Mouse (Mus musculus) central nervous system, embryonic 11.5 days (tissue): ENCODE results near the gene Cep295nl. TPM values are rescaled to one million over a fixed set of nuclear protein-coding genes. Genes with fewer than 3 reads are reported as not detected.

Source experiments
- polyA plus RNA-seq: library from polyadenylated mRNA; depleted of rRNA; stranded (reverse); fragments of >200 nt; gene quantifications from 2 replicates; pipeline ENCODE4 v1.2.3, GENCODE M21; 2012; rRNA removed

The Cep295nl gene
- 0.41 and 0.77 TPM in 2 replicates for polyA plus RNA-seq

GRCm38 (mm10) chr11:118342400-118342981 lies at the start of gene Cep295nl:
Gene Cep295nl, minus strand, starts transcription at chr11:118342500.

GRCm38 (mm10) chr11:118355640-118356039 lies 13.3 kb upstream of the Cep295nl start, which contains the start of gene Timp2:
Gene Timp2, minus strand, starts transcription at chr11:118355740.

GRCm38 (mm10) chr11:118289999-118290889 lies 52.1 kb downstream of the Cep295nl start, which contains the start of gene Usp36:
Gene Usp36, minus strand, starts transcription at chr11:118290244.

Other genes with a start within 250 kb of the Cep295nl start
- 0.05 TPM in 2 replicates for gene Dnah17, start 211.9 kb downstream of the Cep295nl start, polyA plus RNA-seq
- gene Cyth1, start 93.9 kb downstream of the Cep295nl start, polyA plus RNA-seq, result 22.7 and 23.1 TPM in 2 replicates
- 18.2 and 19.4 TPM in 2 replicates for gene Usp36, start 52.3 kb downstream of the Cep295nl start, polyA plus RNA-seq
- 33.5 and 56.2 TPM in 2 replicates for gene Timp2, start 13.2 kb upstream of the Cep295nl start, polyA plus RNA-seq
- 2.3 and 4.4 TPM in 2 replicates for gene Lgals3bp, start 59.6 kb upstream of the Cep295nl start, polyA plus RNA-seq
- 31.5 and 31.8 TPM in 2 replicates for gene Cant1, start 76.6 kb upstream of the Cep295nl start, polyA plus RNA-seq
- gene C1qtnf1, start 85.7 kb upstream of the Cep295nl start, polyA plus RNA-seq, result 2.0 and 3.7 TPM in 2 replicates
- gene Engase, start 134.3 kb upstream of the Cep295nl start, polyA plus RNA-seq, result 7.0 and 7.8 TPM in 2 replicates